Mouse (Mus musculus) layer of hippocampus, adult 2 months (tissue): Measurements from ENCODE around the gene Parp8. TPM values are rescaled to one million over a fixed set of nuclear protein-coding genes. Genes with fewer than 3 reads are reported as not detected.

Experiments
- DNase-seq, 2 experiments: peaks; one replicate each; pipeline ENCODE4 v3.0.0; 2022; ENCODE audit warnings: low spot score in 2 of 2
- H3K27ac ChIP-seq: fragments of 200-600 bp; 2 replicates; pipeline ENCODE4 v1.8.1; 2022
- H3K4me3 ChIP-seq: fragments of 200-600 bp; 2 replicates; pipeline ENCODE4 v1.8.1; 2022; ENCODE audit warnings: mild to moderate bottlenecking
- CTCF ChIP-seq: fragments of 200-600 bp; conservative IDR thresholded peaks from 2 replicates; pipeline ENCODE4 v1.8.1; 2022; ENCODE audit warnings: antibody characterized with exemption, mild to moderate bottlenecking, moderate library complexity
- total RNA-seq, 2 experiments: library from RNA; stranded (reverse); gene quantifications; 2 replicates each; pipeline ENCODE4 v1.2.3; 2021

Parp8 gene
- total RNA-seq, 2 experiments from 2014 or later = 34.6 to 37.6 TPM

- Histone ChIP-seq H3K4me3 (no peak overlapping the region), H3K27ac (no peak overlapping the region)
- DNase-seq = no peak
- no peak for TF ChIP-seq CTCF
Observed at GRCm38 (mm10) chr13:116843937-116844336, 181.4 kb downstream of the Parp8 start.

DNA sequence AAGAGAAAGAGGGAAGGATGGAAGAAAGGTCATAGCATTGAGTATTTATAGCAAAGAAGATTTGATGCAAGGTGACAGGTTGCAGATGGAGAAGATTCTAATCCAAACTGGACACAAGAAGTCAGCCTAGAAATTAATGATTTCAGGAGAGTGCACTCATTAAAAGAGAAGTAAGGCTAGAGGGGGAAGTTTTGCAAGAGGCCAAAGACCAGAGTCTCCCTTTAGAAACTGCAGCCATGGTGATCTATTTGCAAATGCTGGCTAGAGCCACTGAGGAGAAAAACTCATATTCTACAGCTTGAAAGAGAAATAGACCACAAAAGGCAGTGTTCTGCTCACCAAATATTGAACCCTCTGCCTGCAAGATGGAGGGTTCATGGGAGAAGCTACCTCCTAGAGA lies 194.4 kb downstream of the Parp8 start:
- TF ChIP-seq CTCF = no peak
- Histone ChIP-seq H3K27ac (no peak overlapping the region), H3K4me3 (no peak overlapping the region)
- DNase-seq = no peak

GRCm38 (mm10) chr13:116829015-116829414 lies 196.3 kb downstream of the Parp8 start:
- Histone ChIP-seq H3K27ac (no peak overlapping the region), H3K4me3 (no peak overlapping the region)
- no peak for DNase-seq
- TF ChIP-seq CTCF = no peak

GRCm38 (mm10) chr13:116811456-116811855 lies 213.9 kb downstream of the Parp8 start:
- H3K27ac ChIP-seq = no peak overlapping the region
- DNase-seq = no peak
- no peak overlapping the region for H3K4me3 ChIP-seq
- TF ChIP-seq CTCF = no peak

Other genes starting within 250 kb of the Parp8 start
- gene Emb, start 183.0 kb upstream of the Parp8 start, total RNA-seq = 10 to 100 TPM; 25.7 to 29.9 TPM
- gene Gm17509, start 195.5 kb upstream of the Parp8 start, total RNA-seq = 1 to 10 TPM; 1.6 to 1.9 TPM